Mouse (Mus musculus): ENCODE measurements around the gene Mapk8.

DNA sequence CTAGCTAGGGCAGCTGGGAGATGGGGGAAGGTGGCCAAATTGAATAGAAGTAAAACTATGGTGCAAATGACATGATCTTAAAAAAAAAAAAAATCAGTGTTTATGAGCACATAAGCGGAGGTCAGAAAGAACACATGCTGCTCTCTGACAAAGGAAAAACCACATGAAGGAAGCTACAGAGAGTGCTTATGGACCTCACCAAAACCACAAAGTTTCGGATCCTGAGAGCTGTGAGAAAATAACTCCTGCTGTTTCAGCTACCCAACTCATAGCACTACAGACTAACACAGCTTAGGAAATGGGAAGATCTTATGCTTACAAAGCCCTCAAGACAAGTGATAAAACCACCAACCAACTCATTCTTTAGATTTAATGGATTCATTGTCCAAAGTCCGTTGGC, 46.9 kb downstream of the Mapk8 start:
- TF ChIP-seq POLR2A (IDR thresholded peaks at IDR 0.05; ENCODE audit: insufficient read depth, low read depth, low read length), result no peak
- no peak for TF ChIP-seq CTCF (IDR thresholded peaks at IDR 0.05)
- TF ChIP-seq EP300 (IDR thresholded peaks at IDR 0.05; ENCODE audit: insufficient read depth, low read depth, low read length), result no peak
